Mouse (Mus musculus): Measurements from ENCODE around the gene a. TPM values are rescaled to one million over a fixed set of nuclear protein-coding genes. Genes with fewer than 3 reads are reported as not detected.
"Not testable (repeated sequence)": the region's sequence is repeated elsewhere in the genome, so short reads cannot be mapped to it uniquely, and the experiment has no call there.

Gene a
- polyA plus RNA-seq, 1 experiment from 2014 or later: 1.7 TPM

GRCm38 (mm10) chr2:154992083-154992482 lies 200.9 kb downstream of the a start:
- ATAC-seq (ENCODE audit: low FRiP score): no peak
- H3K36me3 ChIP-seq (replicated peaks): no peaks in the 10 kb centered on the region
- H3K9ac ChIP-seq: no peak overlapping the region
- 84% methylated on average over 5 of the region's 5 CpGs for WGBS
- H3K27ac ChIP-seq: no peak overlapping the region
- H3K9me3 ChIP-seq: no peaks in the 10 kb centered on the region
- no peaks in the 10 kb centered on the region for H3K4me1 ChIP-seq
- H3K4me2 ChIP-seq: no peak overlapping the region
- no peaks in the 10 kb centered on the region for H3K27me3 ChIP-seq
- no peak overlapping the region for H3K4me3 ChIP-seq (replicated peaks)

GRCm38 (mm10) chr2:155005491-155005890 lies 214.3 kb downstream of the a start:
- no peak for ATAC-seq (ENCODE audit: low FRiP score)
- H3K9me3 ChIP-seq: no peaks in the 10 kb centered on the region
- H3K9ac ChIP-seq: no peak overlapping the region
- no peaks in the 10 kb centered on the region for H3K36me3 ChIP-seq (replicated peaks)
- no peak overlapping the region for H3K27ac ChIP-seq
- H3K4me2 ChIP-seq: no peak overlapping the region
- no peak overlapping the region for H3K4me3 ChIP-seq (replicated peaks)
- H3K4me1 ChIP-seq: no peaks in the 10 kb centered on the region
- no peaks in the 10 kb centered on the region for H3K27me3 ChIP-seq
- WGBS: 90% methylated on average over 11 of the region's 11 CpGs

GRCm38 (mm10) chr2:155011086-155011656 lies 220.0 kb downstream of the a start:
- Histone ChIP-seq H3K4me3 (replicated peaks) (no peak overlapping the region), H3K4me1 (no peaks in the 10 kb centered on the region), H3K9ac (no peak overlapping the region), H3K36me3 (replicated peaks) (no peaks in the 10 kb centered on the region), H3K27me3 (0 out of 2 replicates have a peak, but pooled peaks cover 10% of the 10 kb centered on the region), H3K4me2 (no peak overlapping the region), H3K27ac (no peak overlapping the region), H3K9me3 (no peaks in the 10 kb centered on the region)
- no peak for ATAC-seq (ENCODE audit: low FRiP score)
- 56% methylated on average over 3 of the region's 3 CpGs for WGBS

GRCm38 (mm10) chr2:155012991-155013390 lies 221.8 kb downstream of the a start:
- Histone ChIP-seq H3K27ac (no peak overlapping the region), H3K4me2 (no peak overlapping the region), H3K4me1 (no peaks in the 10 kb centered on the region), H3K9ac (no peak overlapping the region), H3K36me3 (replicated peaks) (no peaks in the 10 kb centered on the region), H3K27me3 (0 out of 2 replicates have a peak, but pooled peaks cover 10% of the 10 kb centered on the region), H3K4me3 (replicated peaks) (no peak overlapping the region), H3K9me3 (no peaks in the 10 kb centered on the region)
- no peak for ATAC-seq (ENCODE audit: low FRiP score)
- WGBS: 68% methylated on average over 6 of the region's 6 CpGs

GRCm38 (mm10) chr2:155016751-155017150 lies 225.5 kb downstream of the a start:
- H3K4me1 ChIP-seq; H3K9ac ChIP-seq; H3K27ac ChIP-seq; H3K4me2 ChIP-seq; H3K36me3 ChIP-seq (replicated peaks); H3K9me3 ChIP-seq; ATAC-seq (ENCODE audit: low FRiP score); H3K4me3 ChIP-seq (replicated peaks): not testable (repeated sequence)
- 14% methylated on average over 8 of the region's 9 CpGs for WGBS
- H3K27me3 ChIP-seq: peaks cover 15% of the 10 kb centered on the region; the same call in 1 of the 2 replicates

GRCm38 (mm10) chr2:155018251-155018755 lies 227.1 kb downstream of the a start, which contains the start of gene Gm14226:
TSS of gene Gm14226 (plus strand) at chr2:155018266.
- H3K9me3 ChIP-seq; ATAC-seq (ENCODE audit: low FRiP score); H3K36me3 ChIP-seq (replicated peaks); H3K4me1 ChIP-seq: not testable (repeated sequence)
- Histone ChIP-seq H3K27ac (peak within 1 kb of the TSS; percentile 90), H3K4me3 (replicated peaks) (peak within 1 kb of the TSS; percentile 41), H3K9ac (peak within 1 kb of the TSS; percentile 56), H3K4me2 (peak within 1 kb of the TSS; percentile 60), H3K27me3 (peaks cover 13% of the 10 kb centered on the region; the same call in 1 of the 2 replicates)
- WGBS: 2% methylated on average over 24 of the region's 26 CpGs

- peak overlapping the region; percentile 56 for H3K9ac ChIP-seq
- peak; percentile 95 for ATAC-seq (ENCODE audit: low FRiP score)
- peak overlapping the region; percentile 90 for H3K27ac ChIP-seq
- under 1% methylated on average over 38 of the region's 38 CpGs for WGBS
- peaks cover 7% of the 10 kb centered on the region for H3K4me1 ChIP-seq
- no peaks in the 10 kb centered on the region for H3K9me3 ChIP-seq
- peak overlapping the region; percentile 60 for H3K4me2 ChIP-seq
- peak overlapping the region; percentile 41 for H3K4me3 ChIP-seq (replicated peaks)
- no peaks in the 10 kb centered on the region for H3K36me3 ChIP-seq (replicated peaks)
- H3K27me3 ChIP-seq: peaks cover 10% of the 10 kb centered on the region; the same call in 1 of the 2 replicates
These were observed 227.8 kb downstream of the a start for GRCm38 (mm10) chr2:155018762-155019641.

- Histone ChIP-seq H3K4me2 (peak overlapping the region; percentile 60), H3K4me1 (peaks cover 7% of the 10 kb centered on the region), H3K9ac (peak overlapping the region; percentile 56), H3K4me3 (replicated peaks) (peak overlapping the region; percentile 41), H3K36me3 (replicated peaks) (no peaks in the 10 kb centered on the region), H3K27ac (peak overlapping the region; percentile 90), H3K27me3 (peaks cover 6% of the 10 kb centered on the region; the same call in 1 of the 2 replicates), H3K9me3 (no peaks in the 10 kb centered on the region)
- WGBS: under 1% methylated on average over 22 of the region's 22 CpGs
- ATAC-seq (ENCODE audit: low FRiP score): peak; percentile 82
These were observed 228.5 kb downstream of the a start for GRCm38 (mm10) chr2:155019673-155020072.

- ATAC-seq (ENCODE audit: low FRiP score): 0 out of 2 replicates have a peak, but pooled peaks have one; percentile 11
- not testable (repeated sequence) for H3K27ac ChIP-seq
These were observed 229.1 kb downstream of the a start for GRCm38 (mm10) chr2:155020247-155020826.

GRCm38 (mm10) chr2:155030831-155031230 lies 239.6 kb downstream of the a start:
- H3K9ac ChIP-seq: no peak overlapping the region
- 80% methylated on average over 7 of the region's 7 CpGs for WGBS
- no peak for ATAC-seq (ENCODE audit: low FRiP score)

More at GRCm38 (mm10) chr2:155020247-155020826, 229.1 kb downstream of the a start:
- not testable (repeated sequence) for H3K36me3 ChIP-seq (replicated peaks); H3K9me3 ChIP-seq; H3K4me1 ChIP-seq; H3K4me3 ChIP-seq (replicated peaks); H3K27me3 ChIP-seq
- H3K4me2 ChIP-seq: 0 out of 2 replicates have a peak overlapping the region, but pooled peaks have one; percentile 60
- H3K9ac ChIP-seq: peak overlapping the region; percentile 56; the same call in 1 of the 2 replicates
- WGBS: 15% methylated on average over 20 of the region's 20 CpGs

GRCm38 (mm10) chr2:155032938-155033710 lies 241.9 kb downstream of the a start:
- no peaks in the 10 kb centered on the region for H3K27me3 ChIP-seq
- no peak for ATAC-seq (ENCODE audit: low FRiP score)
- 47% methylated on average over 19 of the region's 19 CpGs for WGBS
- H3K4me1 ChIP-seq: no peaks in the 10 kb centered on the region; the same call in 1 of the 2 replicates
- H3K9me3 ChIP-seq: no peaks in the 10 kb centered on the region
- no peak overlapping the region for H3K4me3 ChIP-seq (replicated peaks)
- H3K36me3 ChIP-seq (replicated peaks): no peaks in the 10 kb centered on the region
- no peak overlapping the region for H3K9ac ChIP-seq
- H3K27ac ChIP-seq: no peak overlapping the region
- H3K4me2 ChIP-seq: no peak overlapping the region

More at GRCm38 (mm10) chr2:155030831-155031230, 239.6 kb downstream of the a start:
- Histone ChIP-seq H3K9me3 (no peaks in the 10 kb centered on the region), H3K4me3 (replicated peaks) (no peak overlapping the region), H3K27ac (no peak overlapping the region), H3K4me1 (no peaks in the 10 kb centered on the region; the same call in 1 of the 2 replicates), H3K36me3 (replicated peaks) (no peaks in the 10 kb centered on the region), H3K27me3 (no peaks in the 10 kb centered on the region), H3K4me2 (no peak overlapping the region)
